Mouse (Mus musculus): ENCODE measurements around the gene Hist1h2bb.
A peak's percentile ranks its signal among the peaks of the same experiment; 100 is the strongest.
"Not testable (repeated sequence)": the region's sequence is repeated elsewhere in the genome, so short reads cannot be mapped to it uniquely, and the experiment has no call there.

Gene Hist1h2bb

GRCm38 (mm10) chr13:23746201-23747080 is at the start of gene Hist1h2bb:
Gene Hist1h2bb, plus strand, starts transcription at chr13:23746734.
- peak; percentile 78 to 84 for DNase-seq

GRCm38 (mm10) chr13:23697491-23698299 is 48.8 kb upstream of the Hist1h2bb start:
- DNase-seq: peak; percentile 78 to 81

- DNase-seq: peak; percentile 99 to 100
Measured at GRCm38 (mm10) chr13:23698300-23698693, 48.2 kb upstream of the Hist1h2bb start, which contains the start of gene Hist1h4c. Gene Hist1h4c, minus strand, starts transcription at chr13:23698454.

GRCm38 (mm10) chr13:23698996-23699395 is 47.5 kb upstream of the Hist1h2bb start:
- no peak for DNase-seq

- DNase-seq: peak in 1 of 2 experiments; percentile 1
Measured at GRCm38 (mm10) chr13:23699767-23700166, 46.8 kb upstream of the Hist1h2bb start.

GRCm38 (mm10) chr13:23700786-23701520 is 45.6 kb upstream of the Hist1h2bb start:
- peak; percentile 82 to 85 for DNase-seq

GRCm38 (mm10) chr13:23702220-23702619 is 44.3 kb upstream of the Hist1h2bb start:
- DNase-seq: no peak

GRCm38 (mm10) chr13:23702801-23703200 is 43.7 kb upstream of the Hist1h2bb start:
- not testable (repeated sequence) for DNase-seq

- no peak for DNase-seq
Measured at GRCm38 (mm10) chr13:23705751-23706356, 40.7 kb upstream of the Hist1h2bb start.

- no peak for DNase-seq
Measured at GRCm38 (mm10) chr13:23706771-23707170, 39.8 kb upstream of the Hist1h2bb start.

- no peak for DNase-seq
Measured at GRCm38 (mm10) chr13:23708041-23708440, 38.5 kb upstream of the Hist1h2bb start.

- no peak for DNase-seq
Measured at GRCm38 (mm10) chr13:23708654-23709053, 37.9 kb upstream of the Hist1h2bb start.

- no peak for DNase-seq
Measured at GRCm38 (mm10) chr13:23709714-23710373, 36.7 kb upstream of the Hist1h2bb start.

GRCm38 (mm10) chr13:23710374-23711089 is 36.0 kb upstream of the Hist1h2bb start, which contains the start of gene Hfe:
Gene Hfe, minus strand, starts transcription at chr13:23710854.
- DNase-seq: peak; percentile 73 to 75

- DNase-seq: no peak
Measured at GRCm38 (mm10) chr13:23716261-23717042, 30.1 kb upstream of the Hist1h2bb start.

GRCm38 (mm10) chr13:23717176-23717575 is 29.4 kb upstream of the Hist1h2bb start:
- no peak for DNase-seq

GRCm38 (mm10) chr13:23717593-23718245 is 28.8 kb upstream of the Hist1h2bb start:
- not testable (repeated sequence) for DNase-seq

- DNase-seq: no peak
Measured at GRCm38 (mm10) chr13:23724239-23724638, 22.3 kb upstream of the Hist1h2bb start.

GRCm38 (mm10) chr13:23725213-23725612 is 21.3 kb upstream of the Hist1h2bb start:
- DNase-seq: no peak
